Mouse (Mus musculus) thymus, postnatal 0 days (tissue): ENCODE data around the gene L3mbtl4. TPM values are rescaled to one million over a fixed set of nuclear protein-coding genes. Genes with fewer than 3 reads are reported as not detected.
"Not testable (repeated sequence)": the region's sequence is repeated elsewhere in the genome, so short reads cannot be mapped to it uniquely, and the experiment has no call there.

Experiments
- DNase-seq: peaks from one replicate; pipeline ENCODE4 v3.0.0-alpha.2; 2015; ENCODE audit warnings: low spot score
- polyA plus RNA-seq: library from polyadenylated mRNA; unstranded; fragments of >200 nt; fragmentation: Nextera tagmentation; extraction: Ambion mirVana; gene quantifications from 2 replicates; pipeline ENCODE4 v1.2.1, GENCODE M21; 2015

The L3mbtl4 gene
- polyA plus RNA-seq, 1 experiment from 2014 or later, result not detected

- DNase-seq, result no peak
Observed at GRCm38 (mm10) chr17:68371101-68371500, 97.5 kb downstream of the L3mbtl4 start.

- no peak for DNase-seq
Observed at GRCm38 (mm10) chr17:68388481-68388880, 114.9 kb downstream of the L3mbtl4 start.

GRCm38 (mm10) chr17:68405993-68406392 lies 132.4 kb downstream of the L3mbtl4 start:
- DNase-seq, result no peak

GRCm38 (mm10) chr17:68407121-68407520 lies 133.5 kb downstream of the L3mbtl4 start:
- DNase-seq, result not testable (repeated sequence)

GRCm38 (mm10) chr17:68422663-68423498 lies 149.3 kb downstream of the L3mbtl4 start:
- DNase-seq, result no peak

- DNase-seq, result no peak
Observed at GRCm38 (mm10) chr17:68433576-68433975, 160.0 kb downstream of the L3mbtl4 start.

- no peak for DNase-seq
Observed at GRCm38 (mm10) chr17:68450921-68451320, 177.3 kb downstream of the L3mbtl4 start.

GRCm38 (mm10) chr17:68461471-68461870 lies 187.9 kb downstream of the L3mbtl4 start:
- no peak for DNase-seq

GRCm38 (mm10) chr17:68467311-68467710 lies 193.7 kb downstream of the L3mbtl4 start:
- no peak for DNase-seq

- no peak for DNase-seq
Observed at GRCm38 (mm10) chr17:68490065-68490691, 216.6 kb downstream of the L3mbtl4 start.

GRCm38 (mm10) chr17:68492231-68492630 lies 218.6 kb downstream of the L3mbtl4 start:
- DNase-seq, result no peak

GRCm38 (mm10) chr17:68502998-68503397 lies 229.4 kb downstream of the L3mbtl4 start:
- not testable (repeated sequence) for DNase-seq

GRCm38 (mm10) chr17:68559698-68560097 lies 286.1 kb downstream of the L3mbtl4 start:
- no peak for DNase-seq

GRCm38 (mm10) chr17:68560264-68560663 lies 286.7 kb downstream of the L3mbtl4 start:
- no peak for DNase-seq

GRCm38 (mm10) chr17:68571806-68572205 lies 298.2 kb downstream of the L3mbtl4 start:
- DNase-seq, result no peak

GRCm38 (mm10) chr17:68585195-68585594 lies 311.6 kb downstream of the L3mbtl4 start:
- DNase-seq, result no peak

GRCm38 (mm10) chr17:68591619-68592018 lies 318.0 kb downstream of the L3mbtl4 start:
- DNase-seq, result no peak

GRCm38 (mm10) chr17:68602744-68603143 lies 329.1 kb downstream of the L3mbtl4 start:
- no peak for DNase-seq

- no peak for DNase-seq
Observed at GRCm38 (mm10) chr17:68607691-68608090, 334.1 kb downstream of the L3mbtl4 start.

- DNase-seq, result no peak
Observed at GRCm38 (mm10) chr17:68611247-68611646, 337.6 kb downstream of the L3mbtl4 start.

- no peak for DNase-seq
Observed at GRCm38 (mm10) chr17:68625281-68625680, 351.7 kb downstream of the L3mbtl4 start.

- no peak for DNase-seq
Observed at GRCm38 (mm10) chr17:68629631-68630426, 356.2 kb downstream of the L3mbtl4 start.
